Mouse (Mus musculus): ENCODE data around the gene Gm45711. TPM values are rescaled to one million over a fixed set of nuclear protein-coding genes. Genes with fewer than 3 reads are reported as not detected.

Gene Gm45711
- polyA plus RNA-seq, 1 experiment from 2014 or later, result not detected

- no peaks in the 10 kb centered on the region for H3K9me3 ChIP-seq (ENCODE audit: control insufficient read depth, low read length)
- H3K9ac ChIP-seq (ENCODE audit: low read depth, low read length), result no peak overlapping the region
- no peaks in the 10 kb centered on the region for H3K27me3 ChIP-seq (ENCODE audit: control insufficient read depth, insufficient read depth, low read length)
- ATAC-seq (ENCODE audit: low FRiP score), result no peak
- 86% methylated on average over 5 of the region's 5 CpGs for WGBS
- no peaks in the 10 kb centered on the region for H3K4me1 ChIP-seq (replicated peaks; ENCODE audit: control insufficient read depth, insufficient read depth, low read length)
- no peaks in the 10 kb centered on the region for H3K36me3 ChIP-seq (ENCODE audit: control insufficient read depth, insufficient read depth, low read length)
- H3K4me3 ChIP-seq (ENCODE audit: low read depth, low read length), result no peak overlapping the region
- H3K4me2 ChIP-seq (replicated peaks; ENCODE audit: low read depth, low read length), result no peak overlapping the region
- H3K27ac ChIP-seq (ENCODE audit: low read depth, low read length), result no peak overlapping the region
- DNase-seq (ENCODE audit: low spot score), result no peak
Measured at GRCm38 (mm10) chr8:104342426-104342825, 32.5 kb upstream of the Gm45711 start.

GRCm38 (mm10) chr8:104341678-104342077 is 31.8 kb upstream of the Gm45711 start:
- 50% methylated on average over 6 of the region's 6 CpGs for WGBS
- Histone ChIP-seq H3K4me1 (replicated peaks; ENCODE audit: control insufficient read depth, insufficient read depth, low read length) (no peaks in the 10 kb centered on the region), H3K9me3 (ENCODE audit: control insufficient read depth, low read length) (no peaks in the 10 kb centered on the region), H3K9ac (ENCODE audit: low read depth, low read length) (no peak overlapping the region), H3K27me3 (ENCODE audit: control insufficient read depth, insufficient read depth, low read length) (no peaks in the 10 kb centered on the region), H3K36me3 (ENCODE audit: control insufficient read depth, insufficient read depth, low read length) (no peaks in the 10 kb centered on the region), H3K27ac (ENCODE audit: low read depth, low read length) (no peak overlapping the region), H3K4me2 (replicated peaks; ENCODE audit: low read depth, low read length) (peak overlapping the region; percentile 66), H3K4me3 (ENCODE audit: low read depth, low read length) (peak overlapping the region; percentile 54)
- ATAC-seq (ENCODE audit: low FRiP score) (peak; percentile 0; the same call in 1 of the 2 replicates), DNase-seq (ENCODE audit: low spot score) (no peak)

GRCm38 (mm10) chr8:104341106-104341561 is 31.3 kb upstream of the Gm45711 start:
- Histone ChIP-seq H3K9ac (ENCODE audit: low read depth, low read length) (peak overlapping the region; percentile 66), H3K27me3 (ENCODE audit: control insufficient read depth, insufficient read depth, low read length) (no peaks in the 10 kb centered on the region), H3K4me2 (replicated peaks; ENCODE audit: low read depth, low read length) (peak overlapping the region; percentile 66), H3K4me1 (replicated peaks; ENCODE audit: control insufficient read depth, insufficient read depth, low read length) (no peaks in the 10 kb centered on the region), H3K27ac (ENCODE audit: low read depth, low read length) (peak overlapping the region; percentile 47; the same call in 1 of the 2 replicates), H3K4me3 (ENCODE audit: low read depth, low read length) (peak overlapping the region; percentile 54), H3K9me3 (ENCODE audit: control insufficient read depth, low read length) (no peaks in the 10 kb centered on the region), H3K36me3 (ENCODE audit: control insufficient read depth, insufficient read depth, low read length) (no peaks in the 10 kb centered on the region)
- ATAC-seq (ENCODE audit: low FRiP score) (peak; percentile 74), DNase-seq (ENCODE audit: low spot score) (peak; percentile 71)
- under 1% methylated on average over 24 of the region's 24 CpGs for WGBS

GRCm38 (mm10) chr8:104340233-104341105 is 30.6 kb upstream of the Gm45711 start:
- Histone ChIP-seq H3K4me2 (replicated peaks; ENCODE audit: low read depth, low read length) (peak overlapping the region; percentile 66), H3K9me3 (ENCODE audit: control insufficient read depth, low read length) (no peaks in the 10 kb centered on the region), H3K27ac (ENCODE audit: low read depth, low read length) (peak overlapping the region; percentile 47; the same call in 1 of the 2 replicates), H3K4me3 (ENCODE audit: low read depth, low read length) (peak overlapping the region; percentile 54), H3K36me3 (ENCODE audit: control insufficient read depth, insufficient read depth, low read length) (no peaks in the 10 kb centered on the region), H3K9ac (ENCODE audit: low read depth, low read length) (peak overlapping the region; percentile 66), H3K4me1 (replicated peaks; ENCODE audit: control insufficient read depth, insufficient read depth, low read length) (no peaks in the 10 kb centered on the region), H3K27me3 (ENCODE audit: control insufficient read depth, insufficient read depth, low read length) (no peaks in the 10 kb centered on the region)
- ATAC-seq (ENCODE audit: low FRiP score), result peak; percentile 83
- peak; percentile 87 for DNase-seq (ENCODE audit: low spot score)
- under 1% methylated on average over 52 of the region's 54 CpGs for WGBS

- peak; percentile 28; the same call in 1 of the 2 replicates for ATAC-seq (ENCODE audit: low FRiP score)
- Histone ChIP-seq H3K9ac (ENCODE audit: low read depth, low read length) (peak overlapping the region; percentile 66), H3K36me3 (ENCODE audit: control insufficient read depth, insufficient read depth, low read length) (no peaks in the 10 kb centered on the region), H3K27ac (ENCODE audit: low read depth, low read length) (no peak overlapping the region), H3K9me3 (ENCODE audit: control insufficient read depth, low read length) (no peaks in the 10 kb centered on the region), H3K4me2 (replicated peaks; ENCODE audit: low read depth, low read length) (peak overlapping the region; percentile 66), H3K27me3 (ENCODE audit: control insufficient read depth, insufficient read depth, low read length) (no peaks in the 10 kb centered on the region), H3K4me1 (replicated peaks; ENCODE audit: control insufficient read depth, insufficient read depth, low read length) (no peaks in the 10 kb centered on the region), H3K4me3 (ENCODE audit: low read depth, low read length) (peak overlapping the region; percentile 54)
- no peak for DNase-seq (ENCODE audit: low spot score)
- 2% methylated on average over 6 of the region's 6 CpGs for WGBS
Measured at GRCm38 (mm10) chr8:104339983-104340232, 30.0 kb upstream of the Gm45711 start.

GRCm38 (mm10) chr8:104339229-104339982 is 29.5 kb upstream of the Gm45711 start, which contains the start of gene Cmtm3:
TSS of gene Cmtm3 (plus strand) at chr8:104339410.
- no peaks in the 10 kb centered on the region for H3K27me3 ChIP-seq (ENCODE audit: control insufficient read depth, insufficient read depth, low read length)
- ATAC-seq (ENCODE audit: low FRiP score) (no peak), DNase-seq (ENCODE audit: low spot score) (peak; percentile 35)
- H3K36me3 ChIP-seq (ENCODE audit: control insufficient read depth, insufficient read depth, low read length), result no peaks in the 10 kb centered on the region
- WGBS, result 20% methylated on average over 16 of the region's 18 CpGs
- peak within 1 kb of the TSS; percentile 66 for H3K9ac ChIP-seq (ENCODE audit: low read depth, low read length)
- H3K4me1 ChIP-seq (replicated peaks; ENCODE audit: control insufficient read depth, insufficient read depth, low read length), result no peaks in the 10 kb centered on the region
- peak within 1 kb of the TSS; percentile 54 for H3K4me3 ChIP-seq (ENCODE audit: low read depth, low read length)
- H3K4me2 ChIP-seq (replicated peaks; ENCODE audit: low read depth, low read length), result peak within 1 kb of the TSS; percentile 66
- no peak within 1 kb of the TSS for H3K27ac ChIP-seq (ENCODE audit: low read depth, low read length)
- H3K9me3 ChIP-seq (ENCODE audit: control insufficient read depth, low read length), result no peaks in the 10 kb centered on the region

GRCm38 (mm10) chr8:104337890-104338289 is 28.0 kb upstream of the Gm45711 start:
- Histone ChIP-seq H3K27ac (ENCODE audit: low read depth, low read length) (no peak overlapping the region), H3K4me1 (replicated peaks; ENCODE audit: control insufficient read depth, insufficient read depth, low read length) (no peaks in the 10 kb centered on the region), H3K4me3 (ENCODE audit: low read depth, low read length) (no peak overlapping the region), H3K9ac (ENCODE audit: low read depth, low read length) (no peak overlapping the region), H3K9me3 (ENCODE audit: control insufficient read depth, low read length) (no peaks in the 10 kb centered on the region), H3K36me3 (ENCODE audit: control insufficient read depth, insufficient read depth, low read length) (no peaks in the 10 kb centered on the region), H3K4me2 (replicated peaks; ENCODE audit: low read depth, low read length) (no peak overlapping the region), H3K27me3 (ENCODE audit: control insufficient read depth, insufficient read depth, low read length) (no peaks in the 10 kb centered on the region)
- DNase-seq (ENCODE audit: low spot score), result no peak
- ATAC-seq (ENCODE audit: low FRiP score), result no peak
- 47% methylated on average over 3 of the region's 3 CpGs for WGBS

- Histone ChIP-seq H3K9me3 (ENCODE audit: control insufficient read depth, low read length) (no peaks in the 10 kb centered on the region), H3K4me2 (replicated peaks; ENCODE audit: low read depth, low read length) (no peak overlapping the region), H3K27ac (ENCODE audit: low read depth, low read length) (no peak overlapping the region), H3K4me1 (replicated peaks; ENCODE audit: control insufficient read depth, insufficient read depth, low read length) (no peaks in the 10 kb centered on the region), H3K4me3 (ENCODE audit: low read depth, low read length) (no peak overlapping the region), H3K9ac (ENCODE audit: low read depth, low read length) (no peak overlapping the region), H3K27me3 (ENCODE audit: control insufficient read depth, insufficient read depth, low read length) (no peaks in the 10 kb centered on the region), H3K36me3 (ENCODE audit: control insufficient read depth, insufficient read depth, low read length) (no peaks in the 10 kb centered on the region)
- no peak for ATAC-seq (ENCODE audit: low FRiP score)
- no peak for DNase-seq (ENCODE audit: low spot score)
- WGBS, result 97% methylated on average over 1 of the region's 1 CpGs
Measured at GRCm38 (mm10) chr8:104336806-104337205, 26.9 kb upstream of the Gm45711 start.

Measured in hindbrain, embryonic 11.5 days (tissue).